Mouse (Mus musculus) kidney, postnatal 0 days (tissue): ENCODE data around the gene Olfr1359. TPM values are rescaled to one million over a fixed set of nuclear protein-coding genes. Genes with fewer than 3 reads are reported as not detected.
"Not testable (repeated sequence)": the region's sequence is repeated elsewhere in the genome, so short reads cannot be mapped to it uniquely, and the experiment has no call there.

Experiments used
- ATAC-seq: fragments of 200-750 bp; cut with Nextera tagmentation; replicated peaks from 2 replicates; pipeline ENCODE4 v1.8.0; 2017; ENCODE audit warnings: low read depth, moderate number of reproducible peaks, moderate TSS enrichment, moderate library complexity; ENCODE audit not compliant: low FRiP score
- DNase-seq: peaks from one replicate; pipeline ENCODE4 v3.0.0-alpha.2; 2016; ENCODE audit warnings: low spot score
- H3K27ac ChIP-seq: fragments of 300-500 bp; sonication (generic); 2 replicates; pipeline ENCODE4 v1.5.1; 2014; ENCODE audit warnings: mild to moderate bottlenecking
- H3K27me3 ChIP-seq: fragments of 300-500 bp; sonication (generic); 2 replicates; pipeline ENCODE4 v1.6.1; 2014; ENCODE audit warnings: low read length, mixed read lengths; ENCODE audit not compliant: insufficient read depth
- H3K36me3 ChIP-seq: fragments of 300-500 bp; sonication (generic); 2 replicates; pipeline ENCODE4 v1.6.1; 2014; ENCODE audit warnings: low read length, mixed read lengths; ENCODE audit not compliant: insufficient read depth
- H3K4me1 ChIP-seq: fragments of 300-500 bp; sonication (generic); replicated peaks from 2 replicates; pipeline ENCODE4 v1.6.1; 2014; ENCODE audit warnings: antibody characterized with exemption, low read length, mixed read lengths; ENCODE audit not compliant: insufficient read depth
- H3K4me2 ChIP-seq: fragments of 300-500 bp; sonication (generic); 2 replicates; pipeline ENCODE4 v1.6.1; 2014; ENCODE audit warnings: mild to moderate bottlenecking, low read length, moderate library complexity, mixed read lengths
- H3K4me3 ChIP-seq: fragments of 300-500 bp; sonication (generic); replicated peaks from 2 replicates; pipeline ENCODE4 v1.5.1; 2014; ENCODE audit warnings: low read depth, low read length
- H3K9ac ChIP-seq: fragments of 300-500 bp; sonication (generic); 2 replicates; pipeline ENCODE4 v1.6.1; 2014; ENCODE audit warnings: low read depth, low read length
- H3K9me3 ChIP-seq: fragments of 300-500 bp; sonication (generic); replicated peaks from 2 replicates; pipeline ENCODE4 v1.6.1; 2016; ENCODE audit warnings: low read length, inconsistent platforms, mixed read lengths
- CTCF ChIP-seq: IDR thresholded peaks from 2 replicates; pipeline ENCODE4 v1.5.1; 2016; ENCODE audit warnings: antibody characterized with exemption, low read depth, mild to moderate bottlenecking, moderate library complexity
- WGBS: fragments of 180-500 bp; shearing (Covaris S2); extraction: QIAGEN DNeasy Blood & Tissue Kit; methylation state at CpG from one replicate; pipeline ENCODE4 v1.1.7; 2014; 5-methylcytosine and 5-hydroxymethylcytosine counted together
- microRNA-seq: library from miRNA; unstranded; fragments of <30 nt; microRNA quantifications from one replicate; pipeline ENCODE4, GENCODE M21; 2016
- polyA plus RNA-seq: library from polyadenylated mRNA; unstranded; fragments of >200 nt; fragmentation: Nextera tagmentation; extraction: Ambion mirVana; gene quantifications from 2 replicates; pipeline ENCODE4 v1.2.1, GENCODE M21; 2015

The Olfr1359 gene
- polyA plus RNA-seq, 1 experiment from 2014 or later, result not detected

DNA sequence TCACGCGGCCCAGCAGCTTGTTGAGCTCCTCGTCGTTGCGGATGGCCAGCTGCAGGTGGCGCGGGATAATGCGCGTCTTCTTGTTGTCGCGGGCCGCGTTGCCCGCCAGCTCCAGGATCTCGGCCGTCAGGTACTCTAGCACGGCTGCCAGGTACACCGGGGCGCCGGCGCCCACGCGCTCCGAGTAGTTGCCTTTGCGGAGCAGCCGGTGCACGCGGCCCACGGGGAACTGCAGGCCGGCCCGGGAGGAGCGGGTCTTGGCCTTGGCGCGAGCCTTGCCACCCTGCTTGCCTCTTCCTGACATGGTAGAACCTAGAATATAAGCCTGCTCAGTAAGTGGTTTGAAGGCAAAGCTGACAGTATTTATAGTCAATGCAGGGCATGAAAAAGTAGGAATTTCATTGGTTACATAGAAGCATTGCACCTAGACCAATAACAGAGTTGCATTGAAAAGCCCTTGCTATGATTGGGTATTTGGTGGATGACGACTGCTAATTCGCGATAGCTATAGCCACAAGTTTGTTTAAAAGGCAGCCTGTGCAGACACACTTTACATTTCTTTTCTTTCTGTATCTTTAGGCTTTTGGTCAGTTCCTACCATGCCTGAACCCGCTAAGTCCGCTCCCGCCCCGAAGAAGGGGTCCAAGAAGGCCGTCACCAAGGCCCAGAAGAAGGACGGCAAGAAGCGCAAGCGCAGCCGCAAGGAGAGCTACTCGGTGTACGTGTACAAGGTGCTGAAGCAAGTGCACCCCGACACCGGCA, 55.8 kb downstream of the Olfr1359 start, which contains the start of the genes Hist1h2ak and Hist1h2bn:
Hist1h2ak (minus strand) TSS at position 304 of the 762 bp plus-strand sequence.
Hist1h2bn (plus strand) TSS at position 600 of the 762 bp plus-strand sequence.
- DNase-seq, result peak; percentile 99
- H3K9me3 ChIP-seq, H3K27me3 ChIP-seq, H3K36me3 ChIP-seq, H3K4me1 ChIP-seq: not testable (repeated sequence)
- peak; percentile 30; the same call in 1 of the 2 replicates for TF ChIP-seq CTCF
- Histone ChIP-seq H3K4me2 (peak within 1 kb of the TSS; percentile 65), H3K27ac (peak within 1 kb of the TSS; percentile 92), H3K9ac (peak within 1 kb of the TSS; percentile 46; the same call in 1 of the 2 replicates), H3K4me3 (peak within 1 kb of the TSS; percentile 44)
- WGBS, result under 1% methylated on average over 32 of the region's 50 CpGs
- peak; percentile 96 for ATAC-seq

DNA sequence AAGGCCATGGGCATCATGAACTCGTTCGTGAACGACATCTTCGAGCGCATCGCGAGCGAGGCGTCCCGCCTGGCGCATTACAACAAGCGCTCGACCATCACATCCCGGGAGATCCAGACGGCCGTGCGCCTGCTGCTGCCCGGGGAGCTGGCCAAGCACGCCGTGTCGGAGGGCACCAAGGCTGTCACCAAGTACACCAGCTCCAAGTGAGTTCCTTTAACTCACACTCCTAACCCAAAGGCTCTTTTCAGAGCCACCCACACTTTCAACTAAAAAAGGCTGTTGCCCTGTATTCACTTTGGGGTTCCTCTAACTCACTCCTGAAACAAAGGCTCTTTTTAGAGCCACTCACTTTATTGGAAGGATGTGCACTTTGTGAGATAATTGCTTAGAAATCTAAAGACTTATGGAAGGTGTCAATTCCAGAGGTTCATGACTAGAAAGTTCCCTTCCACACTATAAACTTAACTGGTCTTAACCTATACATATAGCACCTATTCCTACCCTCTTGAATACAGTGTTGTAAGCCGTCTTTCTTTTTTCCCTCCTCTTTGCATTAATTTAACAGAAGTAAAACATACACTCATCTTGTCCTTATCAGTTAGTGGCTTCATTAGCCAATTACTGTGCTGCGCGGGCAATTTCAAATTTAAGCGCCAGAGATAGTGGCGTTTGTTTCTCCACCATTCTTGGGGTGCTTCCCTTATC, 56.5 kb downstream of the Olfr1359 start:
- H3K36me3 ChIP-seq, H3K9me3 ChIP-seq, H3K27me3 ChIP-seq, H3K4me1 ChIP-seq: not testable (repeated sequence)
- WGBS, result under 1% methylated on average over 22 of the region's 26 CpGs
- 0 out of 2 replicates have a peak, but pooled peaks have one; percentile 0 for ATAC-seq
- peak; percentile 63 for DNase-seq
- peak overlapping the region; percentile 40; the same call in 1 of the 2 replicates for H3K9ac ChIP-seq
- peak overlapping the region; percentile 65 for H3K4me2 ChIP-seq
- peak overlapping the region; percentile 44 for H3K4me3 ChIP-seq
- H3K27ac ChIP-seq, result peak overlapping the region; percentile 92

DNA sequence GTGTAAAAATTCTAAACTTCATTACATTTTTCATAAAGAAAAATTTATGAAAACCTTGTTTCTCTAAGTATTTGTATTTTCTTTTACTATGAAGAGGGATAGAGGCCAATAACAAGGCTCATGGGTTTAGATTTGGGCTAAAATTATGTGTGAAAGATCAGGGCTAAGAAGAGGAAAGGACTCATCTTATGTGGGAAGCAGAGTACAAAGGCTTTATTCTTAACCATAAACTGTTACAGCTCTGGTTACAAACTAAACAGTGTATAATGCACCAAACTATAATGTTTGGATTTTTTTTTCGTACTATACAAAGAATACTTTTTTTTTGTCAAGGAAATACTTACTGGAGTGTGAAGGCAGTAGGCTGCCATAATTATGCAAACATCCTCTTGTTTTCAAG, 57.8 kb downstream of the Olfr1359 start:
- H3K4me1 ChIP-seq, result no peaks in the 10 kb centered on the region
- no peak for DNase-seq
- no peaks in the 10 kb centered on the region for H3K9me3 ChIP-seq
- WGBS, result 34% methylated on average over 1 of the region's 1 CpGs
- H3K27me3 ChIP-seq, result no peaks in the 10 kb centered on the region
- no peaks in the 10 kb centered on the region for H3K36me3 ChIP-seq
- H3K27ac ChIP-seq, result no peak overlapping the region
- H3K4me2 ChIP-seq, result 0 out of 2 replicates have a peak overlapping the region, but pooled peaks have one; percentile 7
- no peak overlapping the region for H3K4me3 ChIP-seq
- no peak overlapping the region for H3K9ac ChIP-seq
- TF ChIP-seq CTCF, result no peak
- ATAC-seq, result no peak

Small RNA genes within 50 kb of the gene (microRNA-seq; reads per million reads assigned to microRNA genes)
- gene Gm44357, result not detected
- not detected for gene Gm44367
- not detected for gene Gm44454

Other genes starting within 250 kb of the Olfr1359 start
- gene Zscan26, start 244.4 kb upstream of the Olfr1359 start, polyA plus RNA-seq, result 21.1 and 23.2 TPM in 2 replicates
- 3.4 and 3.7 TPM in 2 replicates for gene Nkapl, start 229.6 kb upstream of the Olfr1359 start, polyA plus RNA-seq
- gene Zkscan4, start 219.2 kb upstream of the Olfr1359 start, polyA plus RNA-seq, result 4.0 and 4.3 TPM in 2 replicates
- gene Gm10065, start 218.7 kb upstream of the Olfr1359 start, polyA plus RNA-seq, result not detected in 2 replicates
- 0.43 TPM in 2 replicates for gene AK157302, start 202.9 kb upstream of the Olfr1359 start, polyA plus RNA-seq
- 13.3 and 18.1 TPM in 2 replicates for gene Gm11273, start 196.7 kb upstream of the Olfr1359 start, polyA plus RNA-seq
- 4.6 and 5.0 TPM in 2 replicates for gene Zkscan8, start 167.0 kb upstream of the Olfr1359 start, polyA plus RNA-seq
- gene Olfr1366, start 155.3 kb upstream of the Olfr1359 start, polyA plus RNA-seq, result 0.11 and 0.13 TPM in 2 replicates
- not detected in 2 replicates for gene Olfr1535, start 138.2 kb upstream of the Olfr1359 start, polyA plus RNA-seq
- not detected in 2 replicates for gene Olfr1364, start 116.4 kb upstream of the Olfr1359 start, polyA plus RNA-seq
- gene Olfr1362, start 84.1 kb upstream of the Olfr1359 start, polyA plus RNA-seq, result not detected in 2 replicates
- gene Olfr11, start 55.6 kb upstream of the Olfr1359 start, polyA plus RNA-seq, result not detected in 2 replicates
- not detected in 2 replicates for gene Olfr1361, start 34.7 kb upstream of the Olfr1359 start, polyA plus RNA-seq
- not detected in 2 replicates for gene Olfr1360, start 20.7 kb upstream of the Olfr1359 start, polyA plus RNA-seq
- gene Hist1h2bl, start 18.0 kb downstream of the Olfr1359 start, polyA plus RNA-seq, result 2.1 and 3.7 TPM in 2 replicates
- 21.2 and 27.1 TPM in 2 replicates for gene Hist1h2ai, start 18.3 kb downstream of the Olfr1359 start, polyA plus RNA-seq
- 5.6 and 7.2 TPM in 2 replicates for gene Hist1h3h, start 19.5 kb downstream of the Olfr1359 start, polyA plus RNA-seq
- 2.1 and 2.4 TPM in 2 replicates for gene Hist1h2bm, start 23.9 kb downstream of the Olfr1359 start, polyA plus RNA-seq
- 0.34 and 0.65 TPM in 2 replicates for gene Hist1h4j, start 37.0 kb downstream of the Olfr1359 start, polyA plus RNA-seq
- 2.0 and 3.0 TPM in 2 replicates for gene Hist1h4k, start 52.4 kb downstream of the Olfr1359 start, polyA plus RNA-seq
- gene Hist1h2ak, start 55.7 kb downstream of the Olfr1359 start, polyA plus RNA-seq, result 18.1 and 21.5 TPM in 2 replicates
- 1.8 and 4.6 TPM in 2 replicates for gene Hist1h2bn, start 56.0 kb downstream of the Olfr1359 start, polyA plus RNA-seq
- gene Hist1h1b, start 82.5 kb downstream of the Olfr1359 start, polyA plus RNA-seq, result 13.2 and 13.8 TPM in 2 replicates
- 66.0 and 72.0 TPM in 2 replicates for gene Hist1h3i, start 85.3 kb downstream of the Olfr1359 start, polyA plus RNA-seq
- 4.6 TPM in 1 of 2 replicates, not detected in the other for gene Hist1h2an, start 89.1 kb downstream of the Olfr1359 start, polyA plus RNA-seq
- gene Hist1h2bp, start 89.3 kb downstream of the Olfr1359 start, polyA plus RNA-seq, result 0.71 and 1.5 TPM in 2 replicates
- gene Hist1h2bq, start 112.1 kb downstream of the Olfr1359 start, polyA plus RNA-seq, result 12.2 and 13.7 TPM in 2 replicates
- not detected in 2 replicates for gene Hist1h2ao, start 112.4 kb downstream of the Olfr1359 start, polyA plus RNA-seq
- gene Hist1h4m, start 113.6 kb downstream of the Olfr1359 start, polyA plus RNA-seq, result not detected in 2 replicates
- gene Hist1h4n, start 134.1 kb downstream of the Olfr1359 start, polyA plus RNA-seq, result 6.0 and 6.3 TPM in 2 replicates
- gene Hist1h2ap, start 135.4 kb downstream of the Olfr1359 start, polyA plus RNA-seq, result 2,281 and 2,496 TPM in 2 replicates
- 13.2 TPM in 2 replicates for gene Hist1h2br, start 135.6 kb downstream of the Olfr1359 start, polyA plus RNA-seq
- 8.5 and 9.6 TPM in 2 replicates for gene Zfp184, start 247.0 kb downstream of the Olfr1359 start, polyA plus RNA-seq